Mouse (Mus musculus) left cerebral cortex, postnatal 25 days (tissue): ENCODE results near the gene Kif26a. TPM values are rescaled to one million over a fixed set of nuclear protein-coding genes. Genes with fewer than 3 reads are reported as not detected.

Source experiments
- DNase-seq, 2 experiments: peaks; one replicate each; pipeline ENCODE4 v3.0.0; 2022; ENCODE audit warnings: low spot score in 2 of 2, mixed read lengths in 1 of 2
- intact Hi-C: fragments of 180-260 bp; cut with DNase I; formaldehyde crosslinking; loops from one replicate; pipeline ENCODE4 v1.15.1; 2025
- total RNA-seq, 2 experiments: library from RNA; stranded (reverse); gene quantifications; 2 replicates each; pipeline ENCODE4 v1.2.3; 2021

Gene Kif26a
- 1 to 10 TPM; 4.6 to 4.8 TPM for total RNA-seq

GRCm38 (mm10) chr12:112145875-112146651 lies at the start of gene Kif26a:
Gene Kif26a, plus strand, starts transcription at chr12:112146208.
- peak; percentile 36 to 37 for DNase-seq
- intact Hi-C loops: loop anchor here (1.0 to 10.0 kb wide), 4 partner anchors 305 to 479 kb away; partner anchors contain the start of gene Adssl1

- no peak for DNase-seq
- intact Hi-C loops: no loop called here
Observed at GRCm38 (mm10) chr12:112096733-112097117, 49.3 kb upstream of the Kif26a start.

GRCm38 (mm10) chr12:112100106-112100505 lies 45.9 kb upstream of the Kif26a start:
- intact Hi-C loops: no loop called here
- DNase-seq: no peak

- peak in 1 of 2 experiments; percentile 14 for DNase-seq
- intact Hi-C loops: no loop called here
Observed at GRCm38 (mm10) chr12:112101045-112101444, 45.0 kb upstream of the Kif26a start.

GRCm38 (mm10) chr12:112103179-112103578 lies 42.8 kb upstream of the Kif26a start:
- DNase-seq: no peak
- intact Hi-C loops: no loop called here

GRCm38 (mm10) chr12:112104890-112105289 lies 41.1 kb upstream of the Kif26a start:
- peak in 1 of 2 experiments; percentile 16 for DNase-seq
- intact Hi-C loops: no loop called here

- intact Hi-C loops: no loop called here
- no peak for DNase-seq
Observed at GRCm38 (mm10) chr12:112106541-112106971, 39.5 kb upstream of the Kif26a start, which contains the start of gene Aspg. Gene Aspg, plus strand, starts transcription at chr12:112106679.

- DNase-seq: no peak
- intact Hi-C loops: no loop called here
Observed at GRCm38 (mm10) chr12:112107685-112108084, 38.3 kb upstream of the Kif26a start.

GRCm38 (mm10) chr12:112108696-112109445 lies 37.1 kb upstream of the Kif26a start:
- no peak for DNase-seq
- intact Hi-C loops: no loop called here

- DNase-seq: no peak
- intact Hi-C loops: loop anchor here (10.0 kb wide), 2 partner anchors 365 to 435 kb away; no protein-coding TSS in a partner anchor
Observed at GRCm38 (mm10) chr12:112109701-112110100, 36.3 kb upstream of the Kif26a start.

GRCm38 (mm10) chr12:112111323-112111722 lies 34.7 kb upstream of the Kif26a start:
- DNase-seq: no peak
- intact Hi-C loops: loop anchor here (10.0 kb wide), 2 partner anchors 363 to 433 kb away; no protein-coding TSS in a partner anchor

GRCm38 (mm10) chr12:112112235-112112634 lies 33.8 kb upstream of the Kif26a start:
- intact Hi-C loops: loop anchor here (10.0 kb wide), 2 partner anchors 363 to 433 kb away; no protein-coding TSS in a partner anchor
- DNase-seq: no peak

GRCm38 (mm10) chr12:112112686-112113396 lies 33.2 kb upstream of the Kif26a start:
- no peak for DNase-seq
- intact Hi-C loops: loop anchor here (1.0 to 10.0 kb wide), 3 partner anchors 27 to 432 kb away; no protein-coding TSS in a partner anchor

- intact Hi-C loops: loop anchor here (1.0 to 10.0 kb wide), 3 partner anchors 27 to 431 kb away; no protein-coding TSS in a partner anchor
Observed at GRCm38 (mm10) chr12:112113710-112114109, 32.3 kb upstream of the Kif26a start.

GRCm38 (mm10) chr12:112117006-112117405 lies 29.0 kb upstream of the Kif26a start:
- peak in 1 of 2 experiments; percentile 49 for DNase-seq
- intact Hi-C loops: loop anchor here (10.0 kb wide), 2 partner anchors 358 to 428 kb away; no protein-coding TSS in a partner anchor

More at GRCm38 (mm10) chr12:112113710-112114109, 32.3 kb upstream of the Kif26a start:
- peak; percentile 84 to 86 for DNase-seq

- intact Hi-C loops: loop anchor here (10.0 kb wide), 2 partner anchors 357 to 427 kb away; no protein-coding TSS in a partner anchor
Observed at GRCm38 (mm10) chr12:112117649-112118048, 28.4 kb upstream of the Kif26a start.

GRCm38 (mm10) chr12:112121188-112121587 lies 24.8 kb upstream of the Kif26a start:
- intact Hi-C loops: no loop called here
- DNase-seq: no peak

More at GRCm38 (mm10) chr12:112117649-112118048, 28.4 kb upstream of the Kif26a start:
- peak; percentile 57 to 93 for DNase-seq

GRCm38 (mm10) chr12:112125903-112126302 lies 20.1 kb upstream of the Kif26a start:
- intact Hi-C loops: no loop called here
- DNase-seq: no peak

- DNase-seq: no peak
Observed at GRCm38 (mm10) chr12:112126931-112127635, 18.9 kb upstream of the Kif26a start.

More at GRCm38 (mm10) chr12:112126931-112127635, 18.9 kb upstream of the Kif26a start:
- intact Hi-C loops: no loop called here
